Mouse (Mus musculus): ENCODE measurements around the gene Ralgps1. TPM values are rescaled to one million over a fixed set of nuclear protein-coding genes. Genes with fewer than 3 reads are reported as not detected.

Gene Ralgps1
- polyA plus RNA-seq, 2 experiments from 2014 or later: 5.8 to 8.9 TPM

GRCm38 (mm10) chr2:33274719-33275490 is 96.4 kb downstream of the Ralgps1 start:
- no peak for ATAC-seq

- ATAC-seq: no peak
Observed at GRCm38 (mm10) chr2:33272665-33273439, 98.4 kb downstream of the Ralgps1 start.

GRCm38 (mm10) chr2:33271511-33271910 is 99.8 kb downstream of the Ralgps1 start:
- ATAC-seq: no peak

GRCm38 (mm10) chr2:33270569-33270968 is 100.7 kb downstream of the Ralgps1 start:
- no peak for ATAC-seq

DNA sequence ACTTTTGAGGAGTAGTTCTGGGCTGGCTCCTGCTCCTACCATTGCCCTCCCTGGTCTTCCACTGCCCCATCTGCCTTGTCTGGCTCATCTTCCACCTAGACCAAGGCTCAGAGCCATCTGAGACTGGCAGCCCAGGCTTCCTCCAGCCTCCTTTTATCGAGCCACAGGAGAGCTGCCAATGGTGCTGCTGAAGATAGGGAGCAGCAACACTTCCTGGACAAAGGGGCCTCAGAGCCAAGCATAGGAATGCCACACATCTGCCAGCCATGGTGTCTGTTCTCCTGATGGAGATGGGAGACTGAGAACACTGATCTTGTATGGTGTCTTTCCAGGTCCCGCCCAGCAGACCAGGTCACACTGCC is 102.2 kb downstream of the Ralgps1 start:
- no peak for ATAC-seq

DNA sequence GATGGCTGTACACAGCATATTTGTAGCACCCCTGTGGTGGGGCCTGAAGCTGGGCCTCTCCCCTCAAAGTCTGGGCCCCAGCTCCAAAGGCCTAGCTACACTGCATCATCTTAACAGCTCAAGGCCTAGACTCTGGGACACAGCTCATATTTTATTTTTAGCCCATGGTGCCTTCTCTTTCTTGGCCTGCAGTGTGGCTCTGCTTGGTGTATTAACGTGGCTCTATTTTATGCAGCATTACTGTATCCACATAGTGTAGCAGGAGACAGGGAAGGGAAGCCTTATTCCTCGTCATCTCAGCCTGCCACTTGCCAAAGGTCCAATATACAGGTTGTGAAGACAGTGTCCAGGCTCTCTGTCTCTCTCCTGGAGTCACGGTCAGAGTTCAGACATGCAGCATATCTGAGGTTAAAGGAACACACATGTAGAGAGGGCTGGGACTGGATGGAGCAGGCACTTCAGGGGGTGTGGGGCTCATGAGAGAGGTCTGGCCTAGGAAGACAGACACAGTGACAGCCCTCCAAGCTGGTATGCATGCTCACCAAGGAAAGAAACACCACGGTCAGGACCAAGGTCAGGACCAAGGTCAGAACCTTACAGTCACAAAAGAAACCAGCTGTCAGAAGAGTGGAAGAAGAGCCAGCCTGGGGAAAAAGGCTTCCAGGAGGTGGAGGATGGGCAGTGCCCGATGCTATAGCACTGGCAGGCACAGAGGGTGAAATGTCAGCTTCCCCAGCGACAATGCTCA is 102.7 kb downstream of the Ralgps1 start:
- ATAC-seq: no peak

DNA sequence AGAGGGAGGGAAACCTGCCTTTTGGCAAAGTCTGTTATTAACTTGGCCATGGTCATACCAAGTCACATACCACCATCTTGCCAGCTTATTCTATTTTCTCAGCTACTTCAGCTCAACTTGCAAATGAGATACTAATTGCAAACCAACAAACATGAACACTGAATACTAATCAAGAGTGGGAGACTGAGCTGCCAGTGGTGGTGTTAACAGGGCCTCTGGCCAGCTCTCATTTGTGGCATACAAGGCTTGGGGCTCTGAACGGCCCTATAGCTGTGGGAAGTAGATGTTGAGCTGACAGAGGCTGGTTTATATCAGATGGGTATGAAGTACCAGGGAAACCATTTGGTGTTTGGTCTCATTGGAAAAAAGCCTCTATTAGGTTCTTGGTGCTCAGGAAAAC is 104.2 kb downstream of the Ralgps1 start:
- no peak for ATAC-seq

DNA sequence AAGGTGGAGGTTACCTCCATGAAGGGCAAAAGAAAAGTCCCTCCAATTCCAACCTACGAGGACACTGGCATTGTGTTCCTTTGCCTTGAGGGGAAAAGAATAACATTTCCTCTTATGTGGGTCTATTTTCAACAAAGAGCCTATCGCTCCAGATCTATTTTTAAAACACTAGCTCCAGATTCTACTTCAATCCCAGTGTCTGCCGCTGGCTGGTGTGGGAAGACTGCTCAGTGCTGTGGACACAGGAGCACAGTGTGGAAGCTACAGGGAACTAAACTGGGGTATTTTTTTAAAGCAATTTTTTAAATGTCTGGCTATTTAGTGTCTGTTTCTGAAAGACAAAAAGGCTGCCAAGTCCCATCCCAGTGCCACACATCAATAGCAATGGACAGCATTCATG is 105.5 kb downstream of the Ralgps1 start:
- no peak for ATAC-seq

GRCm38 (mm10) chr2:33261475-33261874 is 109.8 kb downstream of the Ralgps1 start:
- ATAC-seq: no peak

DNA sequence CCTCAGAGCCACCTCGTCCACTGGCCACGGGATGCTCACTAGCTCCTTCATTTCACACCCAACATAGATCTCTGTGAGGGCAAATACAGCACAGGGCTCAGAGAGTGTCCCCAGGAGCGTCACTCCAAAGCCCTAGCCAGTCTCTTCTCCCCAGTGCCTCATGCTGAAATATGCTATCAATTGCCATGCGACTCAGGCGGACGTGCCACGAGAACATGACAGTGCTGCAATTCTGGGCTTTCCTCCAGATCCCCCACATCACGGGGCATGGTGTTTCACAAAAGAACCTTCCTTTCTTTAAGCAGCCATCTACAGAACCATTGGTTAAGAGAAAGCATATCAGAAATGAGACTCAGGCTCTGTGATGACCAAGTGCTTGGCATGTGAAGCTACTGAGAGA is 110.5 kb downstream of the Ralgps1 start:
- ATAC-seq: no peak

GRCm38 (mm10) chr2:33256769-33257537 is 114.3 kb downstream of the Ralgps1 start:
- ATAC-seq: no peak

GRCm38 (mm10) chr2:33254318-33254985 is 116.8 kb downstream of the Ralgps1 start:
- ATAC-seq: no peak

GRCm38 (mm10) chr2:33253572-33254190 is 117.6 kb downstream of the Ralgps1 start:
- no peak for ATAC-seq

GRCm38 (mm10) chr2:33252751-33253150 is 118.5 kb downstream of the Ralgps1 start:
- no peak for ATAC-seq

- no peak for ATAC-seq
Observed at GRCm38 (mm10) chr2:33249922-33250633, 121.2 kb downstream of the Ralgps1 start.

- no peak for ATAC-seq
Observed at GRCm38 (mm10) chr2:33248549-33248948, 122.7 kb downstream of the Ralgps1 start.

GRCm38 (mm10) chr2:33246841-33247240 is 124.4 kb downstream of the Ralgps1 start:
- ATAC-seq: no peak

GRCm38 (mm10) chr2:33245350-33245749 is 125.9 kb downstream of the Ralgps1 start:
- no peak for ATAC-seq

DNA sequence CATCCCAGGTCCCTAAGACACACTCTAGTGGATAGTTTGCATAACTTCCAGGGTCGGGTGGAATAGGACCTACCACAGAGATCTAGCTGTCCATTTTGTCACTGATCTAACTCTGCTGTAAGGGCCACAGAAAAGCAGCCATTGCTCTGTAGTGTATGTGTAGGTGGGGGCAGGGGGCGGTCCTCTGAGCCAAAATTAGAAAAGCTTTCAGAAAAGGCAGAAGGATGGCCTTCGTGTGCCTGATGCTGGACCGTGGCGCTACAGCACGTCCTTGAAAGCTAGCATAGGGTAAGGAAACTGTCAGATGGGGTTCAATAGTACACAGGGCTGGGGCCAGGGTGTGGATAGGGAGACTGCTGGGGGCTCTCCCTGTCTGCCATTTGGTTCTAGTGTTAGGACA is 126.4 kb downstream of the Ralgps1 start:
- ATAC-seq: no peak

GRCm38 (mm10) chr2:33237581-33237980 is 133.7 kb downstream of the Ralgps1 start:
- no peak for ATAC-seq

DNA sequence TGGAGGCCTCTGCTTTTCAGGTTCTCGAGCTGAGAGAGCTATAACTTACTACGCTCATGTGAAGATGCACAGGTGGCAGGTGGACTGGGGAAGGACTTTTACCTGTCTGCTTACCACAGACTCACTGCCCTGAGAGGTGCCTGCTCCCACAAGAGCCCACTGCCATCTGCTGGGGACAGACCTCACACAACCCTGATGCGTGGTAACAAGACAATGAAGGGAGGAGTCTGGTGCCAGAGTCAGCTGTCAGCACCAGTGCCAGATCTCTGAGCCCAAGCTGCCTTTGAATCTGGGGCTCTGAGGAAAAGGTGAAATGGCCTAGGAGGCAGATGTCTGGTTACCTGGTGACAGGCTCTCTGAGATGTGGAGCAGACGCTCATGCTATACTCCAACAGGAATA is 136.4 kb downstream of the Ralgps1 start:
- ATAC-seq: no peak
